Mouse (Mus musculus) olfactory bulb, adult 2 months (tissue): ENCODE data around the gene Lman1l.

Source experiments
- CTCF ChIP-seq: fragments of 200-500 bp; IDR thresholded peaks from 2 replicates; pipeline ENCODE4 v1.5.1; 2012; ENCODE audit warnings: low read depth, mild to moderate bottlenecking, low read length, moderate library complexity; ENCODE audit not compliant: insufficient read depth
- POLR2A ChIP-seq: fragments of 200-500 bp; IDR thresholded peaks from 2 replicates; pipeline ENCODE4 v1.6.1; 2012; ENCODE audit warnings: mild to moderate bottlenecking, low read depth, low read length, moderate library complexity; ENCODE audit not compliant: insufficient read depth

DNA sequence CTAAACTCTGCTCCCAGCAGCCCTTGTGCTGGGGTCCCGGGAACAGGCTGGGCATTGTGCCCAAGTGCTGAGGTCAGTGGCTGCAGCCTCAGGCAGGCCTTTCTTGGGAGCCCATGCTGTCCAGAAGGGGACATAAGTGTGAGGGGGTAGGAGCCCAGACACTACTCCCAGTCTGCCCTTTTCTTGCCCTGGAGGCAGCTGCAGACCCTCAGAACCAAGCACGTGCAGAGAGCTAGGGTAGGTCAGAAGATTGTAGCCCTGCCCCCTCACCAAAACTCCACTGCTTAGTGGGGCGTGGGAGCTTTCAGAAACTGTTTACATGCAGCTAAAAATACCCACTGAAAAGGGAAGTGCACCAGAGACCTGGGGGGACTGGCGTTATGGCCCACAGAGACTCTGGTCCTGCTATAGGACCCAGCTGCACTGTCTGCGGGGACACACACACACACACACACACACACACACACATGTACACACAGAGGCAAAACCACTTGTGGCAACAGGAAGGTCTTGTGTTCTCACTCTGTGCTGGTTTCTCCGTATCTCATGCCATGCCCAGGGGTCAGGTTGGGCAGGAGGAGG, 17.3 kb upstream of the Lman1l start:
- no peak for TF ChIP-seq CTCF
- TF ChIP-seq POLR2A, result no peak
